Mouse (Mus musculus) left cerebral cortex, postnatal 25 days (tissue): ENCODE measurements around the gene Snx13. TPM values are rescaled to one million over a fixed set of nuclear protein-coding genes. Genes with fewer than 3 reads are reported as not detected.

Experiments
- DNase-seq, 2 experiments: peaks; one replicate each; pipeline ENCODE4 v3.0.0; 2022; ENCODE audit warnings: low spot score in 2 of 2, mixed read lengths in 1 of 2
- intact Hi-C: fragments of 180-260 bp; cut with DNase I; formaldehyde crosslinking; loops from one replicate; pipeline ENCODE4 v1.15.1; 2025
- total RNA-seq, 2 experiments: library from RNA; stranded (reverse); gene quantifications; 2 replicates each; pipeline ENCODE4 v1.2.3; 2021

The Snx13 gene
- total RNA-seq, 2 experiments from 2014 or later, result 60.6 to 61.1 TPM

DNA sequence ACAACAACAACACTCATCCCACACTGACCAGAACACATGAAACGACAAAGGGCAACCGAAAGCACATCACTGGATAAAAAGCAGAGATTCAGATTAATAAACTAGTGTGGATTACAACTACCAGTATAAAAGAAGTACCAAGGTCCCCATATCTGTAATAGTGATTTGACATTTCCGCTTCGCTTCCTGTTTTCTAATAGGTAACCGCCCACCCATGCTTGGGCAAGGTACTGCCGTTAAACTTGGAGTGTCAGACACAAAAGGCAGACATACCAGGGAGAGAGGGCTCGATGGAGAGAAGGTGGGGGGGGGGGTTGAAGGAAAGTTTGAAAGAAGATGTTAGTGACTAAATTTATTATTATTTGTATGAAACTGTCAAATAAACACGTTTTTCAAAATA is 5.0 kb upstream of the Snx13 start:
- no peak for DNase-seq
- intact Hi-C loops, result no loop called here

GRCm38 (mm10) chr12:35046310-35046998 is 532 bp upstream of the Snx13 start:
- intact Hi-C loops, result no loop called here
- no peak for DNase-seq

- intact Hi-C loops, result no loop called here
- DNase-seq, result peak in 1 of 2 experiments; percentile 50
Measured at GRCm38 (mm10) chr12:35047320-35048225, 587 bp downstream of the Snx13 start.

DNA sequence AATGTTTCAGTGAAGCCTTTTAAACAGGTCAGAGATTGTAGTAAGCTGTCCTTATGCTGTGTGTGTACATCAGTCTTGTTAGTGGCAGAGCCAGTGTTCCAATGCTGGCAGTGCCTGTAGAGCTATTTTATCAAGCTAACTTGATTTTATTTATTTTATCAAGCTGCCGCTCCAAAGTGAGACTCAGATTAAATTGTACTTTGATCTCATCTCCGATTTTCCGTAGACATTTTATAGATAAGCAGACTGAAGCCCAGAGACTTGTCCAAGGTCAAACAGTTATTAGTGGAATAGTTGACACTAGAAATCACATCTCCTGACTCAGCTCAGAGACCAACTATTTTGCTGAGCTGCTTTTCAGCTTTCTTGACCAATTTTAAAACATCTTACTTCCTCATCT is 1.9 kb downstream of the Snx13 start:
- DNase-seq, result no peak
- intact Hi-C loops, result no loop called here

GRCm38 (mm10) chr12:35050501-35050900 is 3.5 kb downstream of the Snx13 start:
- intact Hi-C loops, result no loop called here

DNA sequence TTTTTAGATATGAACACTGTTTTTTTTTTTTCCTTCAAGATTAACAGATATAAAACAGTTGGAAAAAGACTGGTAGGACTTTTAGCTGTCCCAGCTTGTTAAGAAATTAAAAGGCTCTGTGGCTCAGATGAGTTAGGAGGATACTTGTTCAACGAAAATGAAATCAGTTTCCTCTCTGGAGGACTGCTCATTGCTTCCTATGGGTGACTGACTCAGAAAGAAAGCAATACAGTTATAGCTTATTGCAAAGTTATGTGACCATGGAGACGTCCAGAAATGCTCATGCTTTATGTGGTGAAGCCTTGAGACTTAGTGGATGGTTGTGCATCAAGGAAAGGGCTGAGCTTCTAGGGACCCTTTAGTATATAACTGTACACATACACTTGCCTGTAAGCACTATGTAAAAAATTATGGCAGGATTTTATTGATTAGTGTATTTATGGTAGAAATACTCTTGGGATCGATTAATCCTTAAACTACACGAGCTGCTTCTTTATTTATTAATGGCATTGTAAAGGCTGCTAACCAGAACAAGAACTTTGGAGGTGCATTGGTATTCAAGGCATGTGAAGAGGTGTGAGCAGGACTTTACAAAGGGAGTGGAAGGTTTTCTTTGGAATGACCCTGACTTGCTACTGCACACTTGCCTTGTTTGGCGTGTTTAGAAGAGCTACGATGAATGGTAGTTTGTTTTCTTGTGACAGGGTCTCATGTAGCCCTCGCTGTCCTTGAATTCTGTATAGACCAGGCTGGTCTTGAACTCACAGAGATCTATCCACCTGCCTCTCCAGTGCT is 4.2 kb downstream of the Snx13 start:
- DNase-seq, result no peak

More at GRCm38 (mm10) chr12:35050501-35050900, 3.5 kb downstream of the Snx13 start:
- no peak for DNase-seq

GRCm38 (mm10) chr12:35054420-35054819 is 7.4 kb downstream of the Snx13 start:
- DNase-seq, result no peak
- intact Hi-C loops, result no loop called here

More for the DNA sequence above, 4.2 kb downstream of the Snx13 start:
- intact Hi-C loops, result no loop called here

- intact Hi-C loops, result no loop called here
- no peak for DNase-seq
Measured at GRCm38 (mm10) chr12:35055114-35056095, 8.4 kb downstream of the Snx13 start.

GRCm38 (mm10) chr12:35063697-35064468 is 16.9 kb downstream of the Snx13 start:
- DNase-seq, result no peak
- intact Hi-C loops, result no loop called here

DNA sequence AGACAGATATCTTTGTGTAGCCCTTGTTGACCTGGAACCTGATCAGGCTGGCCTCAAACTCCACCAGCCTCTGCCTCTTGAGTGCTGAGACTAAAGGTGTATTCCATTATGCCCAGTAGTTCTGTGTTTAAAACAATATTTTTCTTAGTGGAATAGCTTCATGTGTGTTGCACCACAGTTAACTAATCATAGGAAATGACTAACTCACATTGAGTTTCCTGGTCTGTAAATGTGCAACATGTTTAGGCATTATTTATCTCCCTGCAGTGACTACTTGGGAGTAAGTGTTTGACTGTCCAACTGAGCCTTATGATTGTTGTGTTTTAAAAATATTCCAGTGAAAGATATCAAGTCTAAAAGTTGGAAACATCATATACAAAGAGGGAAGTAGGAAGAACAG is 20.6 kb downstream of the Snx13 start:
- DNase-seq, result no peak
- intact Hi-C loops, result no loop called here

GRCm38 (mm10) chr12:35071336-35071735 is 24.4 kb downstream of the Snx13 start:
- intact Hi-C loops, result no loop called here
- DNase-seq, result peak in 1 of 2 experiments; percentile 28

- intact Hi-C loops, result no loop called here
- DNase-seq, result no peak
Measured at GRCm38 (mm10) chr12:35072178-35072577, 25.2 kb downstream of the Snx13 start.

GRCm38 (mm10) chr12:35075993-35076392 is 29.0 kb downstream of the Snx13 start:
- intact Hi-C loops, result no loop called here
- DNase-seq, result no peak

- intact Hi-C loops, result no loop called here
- DNase-seq, result no peak
Measured at GRCm38 (mm10) chr12:35123549-35123948, 76.6 kb downstream of the Snx13 start.

GRCm38 (mm10) chr12:35153186-35153585 is 106.2 kb downstream of the Snx13 start:
- no peak for DNase-seq
- intact Hi-C loops, result no loop called here

- intact Hi-C loops, result no loop called here
- no peak for DNase-seq
Measured at GRCm38 (mm10) chr12:35154149-35154548, 107.2 kb downstream of the Snx13 start.

- intact Hi-C loops, result no loop called here
- no peak for DNase-seq
Measured at GRCm38 (mm10) chr12:35157237-35157636, 110.3 kb downstream of the Snx13 start.

- no peak for DNase-seq
- intact Hi-C loops, result no loop called here
Measured at GRCm38 (mm10) chr12:35161690-35162089, 114.7 kb downstream of the Snx13 start.
